Mouse (Mus musculus): ENCODE measurements around the gene Med13l.

The Med13l gene

GRCm38 (mm10) chr5:118812947-118813401, 252.5 kb downstream of the Med13l start:
- no peak for DNase-seq

- DNase-seq: peak; percentile 13
Measured at GRCm38 (mm10) chr5:118814052-118814451, 253.6 kb downstream of the Med13l start.

All from lung, postnatal 36 days (tissue).